Mouse (Mus musculus) cerebellum, adult (tissue): Measurements from ENCODE around the gene Dzank1.

Experiments used
- ATAC-seq: cut with Nextera tagmentation; 2 replicates; pipeline ENCODE4 v1.9.2; 2017; ENCODE audit warnings: mild to moderate bottlenecking, moderate library complexity, mixed read lengths; ENCODE audit not compliant: insufficient number of reproducible peaks, low FRiP score, low TSS enrichment

Dzank1 gene

DNA sequence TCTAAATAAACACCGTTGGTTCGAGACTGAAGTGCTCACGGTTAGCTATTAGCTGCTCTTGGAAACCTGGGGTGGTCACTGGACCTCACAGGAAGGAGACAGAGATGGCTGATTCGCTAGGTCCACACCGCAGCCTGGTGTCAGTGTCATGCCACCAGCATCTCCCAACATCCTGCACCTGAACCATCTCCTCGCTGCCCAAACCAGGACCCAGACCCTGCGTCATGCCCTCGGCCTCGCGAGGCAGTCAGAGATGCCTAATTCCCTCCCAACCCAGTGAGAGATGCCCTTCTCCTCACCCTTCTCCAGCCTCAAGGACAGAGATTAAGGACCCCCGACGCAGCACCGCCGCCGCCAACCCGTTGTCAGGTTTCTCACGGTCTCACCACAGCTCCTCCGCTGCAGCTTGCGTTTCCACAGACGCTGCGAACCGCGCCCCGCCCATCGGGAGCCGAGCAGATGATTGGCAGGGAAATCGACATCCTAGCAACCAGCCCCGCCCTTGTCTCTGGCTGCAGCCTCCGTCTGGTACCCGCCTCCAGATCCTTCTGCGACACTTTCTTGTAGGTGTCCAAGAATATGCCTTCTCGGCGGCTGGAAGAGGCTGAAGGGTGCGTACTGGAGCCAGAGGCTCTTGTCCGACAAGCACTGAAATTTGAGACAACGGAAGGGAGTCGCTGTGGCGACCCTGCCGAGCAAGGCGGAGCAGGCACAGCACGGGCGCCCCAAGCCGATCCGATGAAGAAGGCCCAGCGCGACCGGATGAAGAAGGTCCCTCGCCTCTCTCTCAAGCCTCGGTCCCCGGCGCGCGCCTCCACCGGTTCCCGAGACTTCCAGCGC lies at the start of gene Dzank1, which contains the start of gene Polr3f:
Dzank1 (minus strand) TSS at position 434 of the 840 bp plus-strand sequence.
Polr3f (plus strand) TSS at position 738 of the 840 bp plus-strand sequence.
- peak; percentile 96 for ATAC-seq

DNA sequence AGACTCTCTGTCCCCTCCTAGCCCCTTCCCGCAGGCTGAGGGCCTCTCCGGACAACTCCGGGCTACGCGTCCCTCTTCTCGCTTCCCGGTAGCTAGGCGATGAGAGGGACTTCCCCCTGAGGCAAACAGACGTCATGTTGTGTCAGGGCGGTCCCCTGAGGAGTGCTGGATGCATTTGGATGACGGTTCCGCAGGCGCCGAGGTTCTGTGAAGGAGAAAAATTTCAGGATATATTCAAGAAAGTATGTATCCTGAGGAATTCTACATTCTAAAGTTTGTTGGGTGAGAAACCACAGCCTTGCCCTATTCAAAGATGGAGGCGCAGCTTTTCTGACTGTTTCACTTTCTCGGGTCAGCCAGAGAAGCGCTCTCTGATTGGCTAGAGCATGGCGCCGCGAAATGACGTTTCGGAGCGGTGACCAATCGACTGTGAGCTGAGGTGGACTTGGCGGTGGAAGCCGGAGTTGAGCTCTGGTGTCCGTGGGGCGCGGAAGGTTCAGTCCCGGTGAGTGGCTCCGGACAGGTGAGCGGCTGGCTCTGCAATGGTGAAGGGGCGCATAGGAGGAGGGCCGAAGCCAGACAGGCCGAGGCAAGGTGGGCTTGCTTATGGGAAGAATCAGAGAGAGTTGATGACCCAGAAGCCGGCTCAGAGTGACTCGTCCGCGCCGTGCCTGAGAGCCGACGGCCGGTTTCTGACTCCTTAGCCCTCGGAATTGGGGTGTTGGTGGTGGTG lies 28.8 kb upstream of the Dzank1 start, which contains the start of gene Sec23b:
Sec23b (plus strand) TSS at position 410 of the 733 bp plus-strand sequence.
- peak; percentile 99 for ATAC-seq

GRCm38 (mm10) chr2:144555286-144555819 lies 28.1 kb upstream of the Dzank1 start:
- ATAC-seq, result no peak

DNA sequence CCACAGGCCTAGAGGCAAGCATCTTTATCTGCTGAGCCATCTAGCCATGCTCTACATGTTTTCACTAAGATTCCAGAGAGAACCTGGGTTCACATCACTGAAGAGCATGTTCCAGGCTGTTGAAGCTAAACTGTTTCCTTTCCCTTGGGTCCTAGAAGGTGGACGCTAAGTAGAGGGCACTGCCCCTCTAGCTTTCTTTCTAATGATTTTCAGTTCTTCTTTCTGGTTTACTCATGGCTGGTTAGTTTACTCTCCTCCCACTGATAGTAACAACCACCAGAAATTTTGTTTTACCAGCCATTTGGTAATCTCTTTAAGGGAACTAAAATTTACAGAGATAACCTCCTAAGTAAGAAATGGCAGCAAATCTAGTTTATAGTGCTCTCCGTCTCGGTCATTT lies 26.7 kb upstream of the Dzank1 start:
- no peak for ATAC-seq

DNA sequence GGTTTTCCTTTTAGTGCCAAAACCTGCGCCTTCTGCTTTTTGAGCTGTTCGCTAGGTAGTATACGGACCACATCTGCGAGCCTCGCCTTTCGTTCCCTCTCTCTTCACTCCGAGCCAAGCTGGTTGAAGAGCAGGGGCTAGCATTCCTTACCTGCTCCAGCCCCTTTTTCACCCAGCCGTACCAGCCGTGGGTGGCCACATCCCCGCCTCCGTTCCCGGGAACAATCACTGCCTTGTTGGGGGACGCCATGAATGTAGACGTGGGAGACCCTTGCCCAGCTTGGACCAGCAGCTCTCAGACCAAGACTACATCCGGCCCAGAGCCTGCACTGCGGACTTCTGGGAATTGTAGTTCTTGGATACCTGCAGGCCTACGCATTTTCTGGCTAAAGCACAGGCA lies 23.3 kb upstream of the Dzank1 start, which contains the start of gene Rbbp9:
Rbbp9 (minus strand) TSS at position 341 of the 400 bp plus-strand sequence.
- ATAC-seq, result peak; percentile 93

DNA sequence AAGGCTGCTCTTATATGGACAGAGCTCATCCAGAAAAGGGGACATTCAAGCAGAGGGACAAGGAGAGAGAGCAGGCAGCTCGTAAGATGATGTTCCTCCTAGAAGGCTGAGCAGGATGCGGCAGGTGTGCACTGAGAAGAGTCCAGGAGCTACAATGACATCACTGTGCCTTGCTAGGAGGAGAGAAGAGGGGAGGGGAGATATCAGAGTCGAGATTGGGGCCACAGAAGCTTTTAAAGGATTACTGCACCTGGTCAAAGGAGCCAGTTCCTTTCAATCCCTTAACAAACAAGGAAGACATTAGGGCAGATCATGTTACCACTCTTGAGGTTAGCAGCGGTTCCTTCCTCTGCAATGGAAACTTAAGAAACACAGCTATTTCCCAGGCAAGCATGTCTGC lies 20.3 kb upstream of the Dzank1 start:
- no peak for ATAC-seq

- no peak for ATAC-seq
Measured at GRCm38 (mm10) chr2:144545481-144545880, 18.3 kb upstream of the Dzank1 start.

- no peak for ATAC-seq
Measured at GRCm38 (mm10) chr2:144545061-144545460, 17.8 kb upstream of the Dzank1 start.

DNA sequence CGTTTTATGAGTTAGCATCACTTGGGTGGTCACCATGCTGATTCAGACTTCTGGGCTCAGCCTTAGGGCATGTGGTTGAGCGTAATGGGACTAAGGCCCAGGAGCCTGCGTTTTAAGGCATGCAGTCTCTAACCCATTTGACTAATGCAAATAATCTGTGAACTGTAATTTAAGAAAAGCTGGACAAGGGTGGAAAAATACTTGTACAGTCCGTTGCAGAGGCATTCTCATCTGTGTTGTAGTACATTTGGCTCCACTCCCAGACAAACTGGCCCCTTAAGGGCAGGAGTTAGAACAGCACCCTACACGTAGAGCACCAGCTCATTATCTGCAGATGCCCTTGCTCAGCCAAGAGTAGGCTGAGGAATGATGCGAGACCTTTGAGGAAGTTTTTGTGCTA lies 17.4 kb upstream of the Dzank1 start:
- ATAC-seq, result no peak

DNA sequence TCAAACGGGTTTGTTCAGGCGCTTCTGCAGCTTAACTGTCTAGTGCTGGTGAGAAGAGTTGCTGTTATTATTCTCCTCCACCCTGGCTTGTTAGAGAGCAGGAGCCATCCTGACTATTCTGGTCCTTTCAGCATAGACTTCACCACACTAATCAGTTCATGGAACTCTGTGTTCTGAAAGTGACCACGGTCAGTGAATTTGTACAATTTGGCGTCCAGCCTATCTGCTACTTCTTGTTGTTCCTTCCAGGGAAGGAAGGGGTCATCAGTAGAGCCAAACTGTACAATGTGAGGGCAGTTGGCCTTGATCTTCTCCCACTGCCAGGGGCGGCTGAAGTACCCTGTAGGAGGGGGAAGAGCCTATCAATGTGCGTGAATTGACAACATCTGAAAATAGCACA lies 16.5 kb upstream of the Dzank1 start:
- no peak for ATAC-seq

- no peak for ATAC-seq
Measured at GRCm38 (mm10) chr2:144541246-144541645, 14.0 kb upstream of the Dzank1 start.

DNA sequence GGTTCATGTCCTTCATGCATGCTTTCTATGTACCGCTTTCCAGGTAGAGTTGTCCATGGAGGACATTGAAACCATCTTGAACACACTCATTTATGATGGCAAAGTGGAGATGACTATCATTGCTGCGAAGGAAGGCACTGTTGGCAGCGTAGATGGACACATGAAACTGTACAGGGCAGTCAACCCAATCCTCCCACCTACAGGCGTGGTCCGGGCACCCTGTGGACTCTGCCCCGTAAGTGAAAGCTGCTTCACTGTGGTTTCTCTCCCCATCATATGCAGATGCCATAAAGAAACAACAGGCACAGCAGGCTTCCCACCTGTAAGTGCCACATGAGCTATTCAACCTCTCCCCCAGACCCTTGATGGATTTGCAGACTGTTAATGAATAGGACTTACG lies 9.9 kb upstream of the Dzank1 start:
- no peak for ATAC-seq

DNA sequence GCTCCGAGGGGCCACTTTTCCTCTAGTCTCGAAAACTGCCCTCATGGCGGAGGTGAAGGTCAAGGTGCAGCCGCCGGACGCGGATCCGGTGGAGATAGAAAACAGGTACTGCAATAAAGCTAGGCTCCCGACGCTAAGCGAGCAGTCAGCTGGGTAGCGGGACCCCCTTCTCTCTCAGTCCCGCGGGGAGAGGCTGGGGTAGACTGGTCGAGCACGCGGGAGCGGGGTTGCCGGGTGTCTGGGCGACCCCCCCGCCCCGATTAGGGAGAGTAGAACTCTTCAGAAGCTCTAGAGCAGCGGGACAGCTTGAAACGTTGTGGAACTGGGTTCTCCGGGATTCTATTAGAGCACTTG lies 584 bp upstream of the Dzank1 start:
- ATAC-seq, result peak; percentile 29; the same call in 1 of the 2 replicates

GRCm38 (mm10) chr2:144525856-144526255 lies 1.4 kb downstream of the Dzank1 start:
- ATAC-seq, result no peak

DNA sequence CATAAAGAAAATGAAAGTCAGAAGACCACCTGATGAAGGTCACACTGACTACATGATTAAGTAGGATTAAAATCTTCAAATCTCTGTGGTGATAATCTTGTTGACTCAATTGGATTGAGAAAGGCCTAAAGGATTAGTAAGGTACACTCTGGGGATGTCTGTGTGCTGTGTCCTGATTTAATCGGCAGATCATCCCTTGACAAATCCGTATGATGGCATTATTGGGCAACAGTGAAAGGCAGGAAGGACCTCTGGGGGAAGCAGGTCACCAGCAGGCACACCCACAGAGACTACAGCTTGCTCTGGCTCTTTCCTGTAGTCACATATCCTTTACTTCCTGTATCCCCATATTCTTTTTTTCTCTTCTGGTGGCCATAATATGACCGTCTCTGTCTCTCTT lies 7.4 kb downstream of the Dzank1 start:
- no peak for ATAC-seq

- ATAC-seq, result no peak
Measured at GRCm38 (mm10) chr2:144514619-144515018, 12.6 kb downstream of the Dzank1 start.

- ATAC-seq, result no peak
Measured at GRCm38 (mm10) chr2:144502134-144502533, 25.1 kb downstream of the Dzank1 start.

DNA sequence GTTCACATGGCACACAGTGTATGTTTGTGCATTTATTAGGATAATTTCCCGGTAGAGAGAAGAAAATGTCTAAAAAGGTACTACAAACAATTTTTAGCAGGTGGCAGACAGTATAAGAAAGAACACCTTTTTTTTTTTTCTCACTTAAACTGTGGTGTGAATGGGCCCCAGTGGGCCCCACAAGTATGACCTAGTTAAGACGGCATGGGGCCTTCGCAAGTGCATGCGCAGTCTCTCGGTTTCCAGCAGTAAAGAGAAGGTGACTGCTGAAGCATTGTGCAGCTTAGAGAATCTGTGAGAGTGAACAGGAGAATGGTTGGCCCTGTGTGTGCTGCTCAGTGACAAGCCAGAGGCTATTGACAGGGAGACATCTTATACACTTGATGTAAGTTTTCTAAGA lies 37.9 kb downstream of the Dzank1 start:
- ATAC-seq, result no peak

GRCm38 (mm10) chr2:144487476-144487875 lies 39.7 kb downstream of the Dzank1 start:
- ATAC-seq, result no peak

GRCm38 (mm10) chr2:144485439-144485838 lies 41.8 kb downstream of the Dzank1 start:
- no peak for ATAC-seq

DNA sequence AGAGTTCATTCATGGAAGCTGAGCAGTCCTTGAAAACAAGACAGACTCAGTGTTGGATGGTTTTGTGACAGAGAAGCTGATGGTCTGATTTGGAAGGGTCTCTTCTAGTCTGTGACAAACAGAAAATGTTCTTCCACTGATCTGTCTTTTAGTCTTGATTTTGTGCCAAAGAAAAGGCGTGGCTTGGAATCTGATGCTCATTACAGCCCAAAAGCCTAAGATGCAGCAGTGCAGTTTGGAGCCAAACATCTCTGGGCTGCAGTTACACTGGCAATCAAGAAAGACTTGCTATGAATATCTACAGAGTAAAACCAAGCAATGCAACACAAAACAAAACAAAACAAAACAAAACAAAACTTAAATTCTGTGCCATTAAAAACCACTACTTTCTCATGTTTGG lies 43.1 kb downstream of the Dzank1 start:
- no peak for ATAC-seq
